14 mouse cellular contexts compared by ENCODE assay signal in genomic region chr11:19138831-19139230, GRCm38 (mm10).
"Had no signal": no experiment of that assay in that cellular context is flagged by ENCODE, and none has a peak within 500 bp of the region (broad histone marks: within the 10 kb centered on the region; RNA-seq: fewer than 3 reads in every experiment).

No protein-coding gene starts in this region.

- H3K4me3 ChIP-seq: liver, embryonic 15.5 days; megakaryocyte, embryonic 14.5 days; midbrain, embryonic 13.5 days; midbrain, embryonic 15.5 days; neural tube, embryonic 12.5 days had no signal

- H3K4me1 ChIP-seq: liver, embryonic 15.5 days; megakaryocyte, embryonic 14.5 days; midbrain, embryonic 15.5 days; neural tube, embryonic 12.5 days had no signal

- H3K4me2 ChIP-seq: liver, embryonic 15.5 days; lung, embryonic 14.5 days; midbrain, embryonic 11.5 days; midbrain, embryonic 13.5 days; midbrain, embryonic 15.5 days; neural tube, embryonic 12.5 days had no signal

- DNase-seq: liver, postnatal 0 days; right cerebral cortex, postnatal 14 days; spleen, adult 18-20 months; thymus, adult 18-20 months; thymus, postnatal 14 days; thymus, postnatal 36 days had no signal

- H3K9ac ChIP-seq: liver, embryonic 15.5 days; liver, postnatal 0 days; lung, embryonic 14.5 days; midbrain, embryonic 13.5 days; midbrain, embryonic 15.5 days; neural tube, embryonic 12.5 days had no signal

- H3K36me3 ChIP-seq: liver, embryonic 15.5 days; midbrain, embryonic 13.5 days; midbrain, embryonic 15.5 days; neural tube, embryonic 12.5 days had no signal

- H3K27me3 ChIP-seq: liver, embryonic 15.5 days; megakaryocyte, embryonic 14.5 days; midbrain, embryonic 13.5 days; midbrain, embryonic 15.5 days; neural tube, embryonic 12.5 days had no signal

- H3K27ac ChIP-seq: liver, embryonic 15.5 days; macrophage; midbrain, embryonic 13.5 days; midbrain, embryonic 15.5 days; neural tube, embryonic 12.5 days had no signal

- ATAC-seq: liver, postnatal 0 days; midbrain, embryonic 13.5 days; midbrain, embryonic 15.5 days had no signal

- H3K9me3 ChIP-seq: liver, embryonic 15.5 days; megakaryocyte, embryonic 14.5 days; midbrain, embryonic 13.5 days; midbrain, embryonic 15.5 days; neural tube, embryonic 12.5 days had no signal
